In the genomic region with DNA sequence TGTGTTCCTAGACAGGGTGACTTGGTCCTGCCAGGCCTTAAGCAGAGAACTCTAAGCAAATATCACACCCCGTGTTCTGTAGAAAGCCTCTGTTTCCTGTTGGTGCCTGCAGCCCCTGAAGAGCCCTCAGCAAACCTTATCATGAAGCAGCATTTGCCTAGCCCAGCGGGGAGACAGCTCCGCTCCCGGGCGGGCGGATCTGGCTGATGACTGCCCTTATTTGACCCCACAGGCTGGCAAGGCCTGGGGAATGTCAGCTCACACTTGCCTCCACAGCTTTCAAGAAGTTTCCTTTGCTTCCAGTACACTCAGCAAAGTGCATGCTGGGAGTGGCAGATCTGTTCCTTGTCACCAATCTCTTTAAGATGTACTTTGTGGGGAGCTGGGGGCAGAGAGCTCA, we compare ENCODE assay signal across 9 mouse cellular contexts. TPM values are rescaled to one million over a fixed set of nuclear protein-coding genes. Genes with fewer than 3 reads are reported as not detected.
A peak's percentile ranks its signal among the peaks of the same experiment; 100 is the strongest.
DNase-seq lines count a peak whose midpoint lies in the region; ATAC-seq and TF ChIP-seq lines count a peak whose summit lies in the region.
"Had no signal": no experiment of that assay in that cellular context is flagged by ENCODE, and none has a peak within 500 bp of the region (broad histone marks: within the 10 kb centered on the region; RNA-seq: fewer than 3 reads in every experiment).

No protein-coding gene starts in this region.

- peak overlapping the region; percentile 77 for H3K27ac ChIP-seq in liver, embryonic 15.5 days (replicated peaks)
- peak overlapping the region; percentile 52; the same call in 1 of the 2 replicates for H3K27ac ChIP-seq in stomach, embryonic 14.5 days (ENCODE audit: low read length)
- no peak overlapping the region for H3K27ac ChIP-seq in hindbrain, postnatal 0 days

- H3K4me3 ChIP-seq in liver, embryonic 15.5 days (replicated peaks), result no peak overlapping the region
- no peak overlapping the region for H3K4me3 ChIP-seq in stomach, embryonic 14.5 days (ENCODE audit: low read depth, low read length)
- H3K4me3 ChIP-seq in hindbrain, postnatal 0 days (ENCODE audit: low read length), result no peak overlapping the region
- H3K4me3 ChIP-seq: embryonic facial prominence, embryonic 15.5 days had no signal

- H3K4me1 ChIP-seq in liver, embryonic 15.5 days (replicated peaks), result peaks cover 70% of the 10 kb centered on the region
- H3K4me1 ChIP-seq in stomach, embryonic 14.5 days (ENCODE audit: control insufficient read depth, insufficient read depth, low read length), result peaks cover 22% of the 10 kb centered on the region
- peaks cover 7% of the 10 kb centered on the region; the same call in 1 of the 2 replicates for H3K4me1 ChIP-seq in hindbrain, postnatal 0 days (ENCODE audit: insufficient read depth, low read length)

- DNase-seq in heart, adult 8-10 months (ENCODE audit: low spot score), result peak; percentile 72
- no peak for DNase-seq in urinary bladder, postnatal 14 days (ENCODE audit: low spot score)
- DNase-seq in hindbrain, postnatal 0 days (ENCODE audit: low spot score), result no peak
- no peak for DNase-seq in kidney, postnatal 36 days
- no peak for DNase-seq in kidney, adult 18-20 months

- 8% methylated on average over 6 of the region's 6 CpGs for WGBS in liver, embryonic 15.5 days (ENCODE audit: insufficient replicate concordance)
- WGBS in stomach, embryonic 14.5 days, result 23% methylated on average over 6 of the region's 6 CpGs
- WGBS in hindbrain, postnatal 0 days, result 50% methylated on average over 6 of the region's 6 CpGs

- no peaks in the 10 kb centered on the region for H3K27me3 ChIP-seq in liver, embryonic 15.5 days
- no peaks in the 10 kb centered on the region for H3K27me3 ChIP-seq in stomach, embryonic 14.5 days (ENCODE audit: control insufficient read depth, insufficient read depth, low read length)
- H3K27me3 ChIP-seq in hindbrain, postnatal 0 days (ENCODE audit: insufficient read depth, low read length), result no peaks in the 10 kb centered on the region
- H3K27me3 ChIP-seq: embryonic facial prominence, embryonic 15.5 days had no signal

- no peak overlapping the region for H3K9ac ChIP-seq in liver, embryonic 15.5 days
- no peak overlapping the region for H3K9ac ChIP-seq in stomach, embryonic 14.5 days (replicated peaks; ENCODE audit: low read depth, low read length)
- no peak overlapping the region for H3K9ac ChIP-seq in hindbrain, postnatal 0 days (replicated peaks; ENCODE audit: low read length)
- H3K9ac ChIP-seq: embryonic facial prominence, embryonic 15.5 days had no signal

- H3K4me2 ChIP-seq in liver, embryonic 15.5 days, result peak overlapping the region; percentile 50
- H3K4me2 ChIP-seq in stomach, embryonic 14.5 days (replicated peaks; ENCODE audit: low read depth, low read length), result no peak overlapping the region
- H3K4me2 ChIP-seq in hindbrain, postnatal 0 days (ENCODE audit: low read depth, low read length), result no peak overlapping the region
- H3K4me2 ChIP-seq: embryonic facial prominence, embryonic 15.5 days had no signal

- ATAC-seq in common myeloid progenitor, adult 5-6 weeks (replicated peaks; ENCODE audit: low read depth, poor library complexity, severe bottlenecking), result peak; percentile 75
- peak; percentile 76 for ATAC-seq in liver, embryonic 15.5 days (ENCODE audit: insufficient read depth)
- ATAC-seq in stomach, embryonic 14.5 days (ENCODE audit: insufficient number of reproducible peaks, insufficient read depth, low FRiP score, low read depth), result peak; percentile 54
- ATAC-seq in hindbrain, postnatal 0 days, result no peak

- no peak for TF ChIP-seq CTCF in hindbrain, postnatal 0 days (IDR thresholded peaks at IDR 0.05; ENCODE audit: low read depth)

- H3K9me3 ChIP-seq in liver, embryonic 15.5 days (replicated peaks), result no peaks in the 10 kb centered on the region
- H3K9me3 ChIP-seq in stomach, embryonic 14.5 days (ENCODE audit: control insufficient read depth, low read depth, low read length), result no peaks in the 10 kb centered on the region
- no peaks in the 10 kb centered on the region for H3K9me3 ChIP-seq in hindbrain, postnatal 0 days (ENCODE audit: low read length)
- H3K9me3 ChIP-seq: embryonic facial prominence, embryonic 15.5 days had no signal

- 0 out of 2 replicates have a peak, but pooled peaks cover 3% of the 10 kb centered on the region for H3K36me3 ChIP-seq in liver, embryonic 15.5 days (replicated peaks)
- H3K36me3 ChIP-seq in stomach, embryonic 14.5 days (ENCODE audit: control insufficient read depth, insufficient read depth, low read length), result no peaks in the 10 kb centered on the region
- H3K36me3 ChIP-seq in hindbrain, postnatal 0 days (ENCODE audit: insufficient read depth, low read length), result no peaks in the 10 kb centered on the region
- H3K36me3 ChIP-seq: embryonic facial prominence, embryonic 15.5 days had no signal

RNA-seq across cellular contexts. Expression of a gene that starts 40.3 kb away (rescaled TPM):
- 12.2 and 14.4 TPM in 2 replicates for total RNA-seq in common myeloid progenitor, adult 5-6 weeks (2017)
- 100 to 1,000 TPM in 2 of 4 experiments, 10 to 100 TPM in 2; 91.9 to 122 (median 99.2) TPM for total RNA-seq in heart, adult 8-10 months (2022)
- 8.0 and 9.8 TPM in 2 replicates for polyA plus RNA-seq in liver, embryonic 15.5 days (2015; fragmentation: Nextera tagmentation; extraction: Ambion mirVana)
- 10.8 and 12.4 TPM in 2 replicates for polyA plus RNA-seq in stomach, embryonic 14.5 days (2014; fragmentation: Nextera tagmentation; extraction: Ambion mirVana)
- 25.4 and 25.9 TPM in 2 replicates for total RNA-seq in hindbrain, postnatal 0 days (2014; rRNA removed)
- 6.6 and 6.8 TPM in 2 replicates for polyA plus RNA-seq in hindbrain, postnatal 0 days (2015; fragmentation: Nextera tagmentation; extraction: Ambion mirVana)

RNA-seq across cellular contexts. Expression of a gene that starts 57.7 kb away (rescaled TPM):
- total RNA-seq in common myeloid progenitor, adult 5-6 weeks (2017), result 70.4 and 105 TPM in 2 replicates
- 10 to 100 TPM in 2 of 4 experiments, 1 to 10 TPM in 2; 6.4 to 13.5 (median 9.1) TPM for total RNA-seq in heart, adult 8-10 months (2022)
- polyA plus RNA-seq in liver, embryonic 15.5 days (2015; fragmentation: Nextera tagmentation; extraction: Ambion mirVana), result 16.6 and 19.2 TPM in 2 replicates
- 9.1 and 9.5 TPM in 2 replicates for polyA plus RNA-seq in stomach, embryonic 14.5 days (2014; fragmentation: Nextera tagmentation; extraction: Ambion mirVana)
- total RNA-seq in hindbrain, postnatal 0 days (2014; rRNA removed), result 10.3 and 16.1 TPM in 2 replicates
- 4.9 and 5.6 TPM in 2 replicates for polyA plus RNA-seq in hindbrain, postnatal 0 days (2015; fragmentation: Nextera tagmentation; extraction: Ambion mirVana)
